Mouse (Mus musculus) liver, embryonic 14.5 days (tissue): ENCODE measurements around the gene Atxn1.

Source experiments
- CTCF ChIP-seq: IDR thresholded peaks from 2 replicates; pipeline ENCODE4 v1.5.1; 2016; ENCODE audit warnings: antibody characterized with exemption, low read depth, control low read depth
- EP300 ChIP-seq: IDR thresholded peaks from 2 replicates; pipeline ENCODE4 v1.6.1; 2016; ENCODE audit warnings: antibody characterized with exemption, low read depth

- TF ChIP-seq CTCF (no peak), EP300 (no peak)
These were observed 320.9 kb downstream of the Atxn1 start for GRCm38 (mm10) chr13:45643780-45644395.
